Mouse (Mus musculus) cerebellum, adult 2 months (tissue): ENCODE results near the gene Hes7. TPM values are rescaled to one million over a fixed set of nuclear protein-coding genes. Genes with fewer than 3 reads are reported as not detected.
A peak's percentile ranks its signal among the peaks of the same experiment; 100 is the strongest.

Experiments
- DNase-seq, 2 experiments: peaks; one replicate each; pipeline ENCODE4 v3.0.0; 2021
- H3K27ac ChIP-seq: fragments of 200-500 bp; 2 replicates; pipeline ENCODE4 v1.5.1; 2012; ENCODE audit warnings: low read length, control low read depth, inconsistent platforms; ENCODE audit not compliant: insufficient read depth
- H3K27me3 ChIP-seq: fragments of 200-500 bp; 2 replicates; pipeline ENCODE4 v1.6.1; 2012; ENCODE audit warnings: inconsistent platforms, mild to moderate bottlenecking, low read length, moderate library complexity; ENCODE audit not compliant: control insufficient read depth, insufficient read depth
- H3K4me1 ChIP-seq: fragments of 200-500 bp; 2 replicates; pipeline ENCODE4 v1.6.1; 2011; ENCODE audit warnings: low read length; ENCODE audit not compliant: control insufficient read depth, insufficient read depth
- H3K4me3 ChIP-seq: fragments of 200-500 bp; replicated peaks from 2 replicates; pipeline ENCODE3; 2011; ENCODE audit warnings: mild to moderate bottlenecking, low read depth, low read length, control low read depth; ENCODE audit not compliant: insufficient read depth
- CTCF ChIP-seq: fragments of 200-500 bp; IDR thresholded peaks from 2 replicates; pipeline ENCODE4 v1.5.1; 2011; ENCODE audit warnings: low read depth, mild to moderate bottlenecking, control low read depth, low read length, moderate library complexity, borderline replicate concordance; ENCODE audit not compliant: insufficient read depth
- POLR2A ChIP-seq: fragments of 200-500 bp; IDR thresholded peaks from 2 replicates; pipeline ENCODE4 v1.6.1; 2011; ENCODE audit warnings: low read length, control low read depth, borderline replicate concordance; ENCODE audit not compliant: insufficient read depth
- WGBS: fragments of 180-500 bp; shearing (Covaris S2); methylation state at CpG from one replicate; pipeline ENCODE4 v1.1.7; 2018; 5-methylcytosine and 5-hydroxymethylcytosine counted together
- polyA plus RNA-seq: library from polyadenylated mRNA; depleted of rRNA; stranded (reverse); fragments of >200 nt; gene quantifications from 2 replicates; pipeline ENCODE4 v1.2.3, GENCODE M21; 2012

The Hes7 gene
- polyA plus RNA-seq, 1 experiment: 0.44 TPM

DNA sequence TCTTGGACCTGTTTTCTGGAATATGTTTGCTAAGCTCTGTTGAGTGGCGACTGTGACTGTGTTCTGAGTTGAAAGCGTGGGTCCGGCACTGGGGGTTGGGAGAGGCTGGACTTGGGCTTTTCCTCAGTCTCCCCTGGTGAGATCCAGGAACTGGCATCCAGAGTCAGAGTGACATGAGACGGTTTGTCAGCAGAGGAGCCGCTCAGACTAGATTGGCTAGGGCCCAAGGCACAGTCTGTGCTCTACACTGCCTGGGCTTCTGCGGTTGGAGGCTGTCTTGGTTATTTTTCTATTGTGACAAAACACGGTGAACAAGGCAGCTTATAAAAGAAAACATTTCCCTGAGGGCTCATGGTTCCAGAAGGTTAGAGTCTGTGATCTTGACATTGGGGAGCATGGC, 27.3 kb downstream of the Hes7 start:
- H3K4me3 ChIP-seq: no peak overlapping the region
- H3K27me3 ChIP-seq: no peaks in the 10 kb centered on the region
- peak in 1 of 2 experiments; percentile 27 for DNase-seq
- 22% methylated on average over 7 of the region's 7 CpGs for WGBS
- H3K27ac ChIP-seq: no peak overlapping the region
- H3K4me1 ChIP-seq: peaks cover 20% of the 10 kb centered on the region
- TF ChIP-seq POLR2A (no peak), CTCF (no peak)

DNA sequence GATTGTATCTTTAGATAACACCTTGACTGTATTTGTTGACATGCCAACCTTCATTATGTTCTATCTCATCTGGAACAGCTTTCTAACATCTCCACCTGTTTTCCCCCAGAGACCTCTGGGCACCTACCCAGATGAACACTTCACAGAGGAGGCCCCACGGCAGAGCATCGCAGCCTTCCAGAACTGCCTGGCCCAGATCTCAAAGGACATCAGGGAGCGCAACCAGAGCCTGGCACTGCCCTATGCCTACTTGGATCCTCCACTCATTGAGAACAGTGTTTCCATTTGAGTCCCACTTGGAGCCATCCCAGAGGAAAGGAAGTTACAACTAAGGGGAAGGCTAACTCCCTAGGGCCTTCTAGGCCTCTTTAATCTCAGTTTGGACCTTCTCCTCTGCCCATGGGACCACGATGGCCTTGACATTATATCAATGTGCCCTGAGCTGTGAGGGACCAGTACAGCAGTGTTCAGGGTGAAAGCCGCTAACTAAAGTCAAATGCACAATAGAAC, 28.3 kb downstream of the Hes7 start:
- Histone ChIP-seq H3K4me3 (no peak overlapping the region), H3K27me3 (no peaks in the 10 kb centered on the region), H3K27ac (no peak overlapping the region), H3K4me1 (peaks cover 20% of the 10 kb centered on the region)
- WGBS: 46% methylated on average over 5 of the region's 5 CpGs
- DNase-seq: peak in 1 of 2 experiments; percentile 44
- TF ChIP-seq CTCF (no peak), POLR2A (no peak)

DNA sequence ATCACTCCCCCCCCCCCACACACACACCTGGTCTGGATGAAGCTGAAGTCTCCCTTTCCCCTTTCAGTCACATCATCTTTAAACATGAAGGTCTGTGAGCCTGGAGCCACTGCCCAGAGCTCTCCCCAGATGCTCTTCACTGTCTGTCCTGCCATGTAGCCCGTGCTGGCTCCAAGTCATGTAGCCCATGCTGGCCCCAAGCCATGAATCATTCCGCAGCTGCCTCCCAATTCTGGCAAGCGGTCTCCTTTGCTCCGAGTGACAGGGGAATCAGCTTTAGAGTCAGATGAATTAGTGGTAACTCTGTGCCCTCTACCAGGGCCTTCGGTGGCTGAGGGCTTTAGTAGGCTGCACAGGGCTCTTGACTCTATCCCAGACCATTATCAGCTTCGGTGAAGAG, 29.5 kb downstream of the Hes7 start:
- H3K4me1 ChIP-seq: peaks cover 20% of the 10 kb centered on the region
- no peak for TF ChIP-seq CTCF
- no peak for TF ChIP-seq POLR2A
- DNase-seq: peak in 1 of 2 experiments; percentile 28
- H3K27me3 ChIP-seq: no peaks in the 10 kb centered on the region
- H3K4me3 ChIP-seq: no peak overlapping the region
- 30% methylated on average over 6 of the region's 6 CpGs for WGBS
- no peak overlapping the region for H3K27ac ChIP-seq

DNA sequence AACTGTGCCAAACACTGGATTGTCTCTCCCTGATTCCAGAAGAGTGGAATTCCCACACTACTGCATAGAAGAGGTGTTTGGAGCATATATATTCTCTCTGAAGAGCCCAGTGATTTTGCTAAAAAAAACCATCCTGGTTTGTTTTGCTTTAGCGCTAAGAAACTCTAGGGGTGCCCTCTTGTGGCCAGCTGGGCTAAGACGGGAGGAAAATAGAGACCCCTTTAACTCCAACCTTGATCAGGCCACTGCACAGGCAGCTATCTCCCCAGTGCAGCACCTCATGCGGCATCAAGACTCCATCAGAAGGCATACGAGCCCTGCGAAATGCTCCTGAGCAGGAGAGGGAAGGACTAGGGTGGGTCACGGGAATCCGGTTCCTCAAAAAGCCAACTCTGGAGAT, 30.2 kb downstream of the Hes7 start:
- Histone ChIP-seq H3K4me1 (peaks cover 20% of the 10 kb centered on the region), H3K27me3 (no peaks in the 10 kb centered on the region), H3K4me3 (peak overlapping the region; percentile 50), H3K27ac (no peak overlapping the region)
- 6% methylated on average over 7 of the region's 7 CpGs for WGBS
- DNase-seq: peak; percentile 74 to 81
- TF ChIP-seq CTCF (peak; percentile 69), POLR2A (no peak)

DNA sequence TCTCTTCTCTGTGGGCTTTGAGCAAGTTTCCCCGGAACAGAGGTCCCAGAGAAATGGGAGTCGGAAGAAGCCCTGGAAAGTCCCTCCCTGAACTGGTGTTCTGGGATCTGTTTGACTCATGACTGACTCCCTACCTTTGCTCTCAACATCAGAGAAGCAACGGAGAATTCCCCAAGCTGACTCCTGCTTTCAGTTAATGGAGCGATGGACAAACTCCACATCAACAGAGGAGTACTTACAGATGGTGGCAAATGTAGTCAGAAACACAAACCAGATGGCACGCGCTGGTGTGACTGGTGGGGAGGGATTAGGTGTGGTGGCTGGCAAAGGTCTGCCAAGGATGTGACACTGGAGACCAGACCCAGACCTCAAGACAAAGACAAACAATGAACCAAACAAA, 30.8 kb downstream of the Hes7 start:
- H3K27me3 ChIP-seq: no peaks in the 10 kb centered on the region
- TF ChIP-seq POLR2A (no peak), CTCF (no peak)
- H3K4me3 ChIP-seq: peak overlapping the region; percentile 50
- no peak for DNase-seq
- 44% methylated on average over 6 of the region's 6 CpGs for WGBS
- H3K27ac ChIP-seq: no peak overlapping the region
- H3K4me1 ChIP-seq: peaks cover 20% of the 10 kb centered on the region

DNA sequence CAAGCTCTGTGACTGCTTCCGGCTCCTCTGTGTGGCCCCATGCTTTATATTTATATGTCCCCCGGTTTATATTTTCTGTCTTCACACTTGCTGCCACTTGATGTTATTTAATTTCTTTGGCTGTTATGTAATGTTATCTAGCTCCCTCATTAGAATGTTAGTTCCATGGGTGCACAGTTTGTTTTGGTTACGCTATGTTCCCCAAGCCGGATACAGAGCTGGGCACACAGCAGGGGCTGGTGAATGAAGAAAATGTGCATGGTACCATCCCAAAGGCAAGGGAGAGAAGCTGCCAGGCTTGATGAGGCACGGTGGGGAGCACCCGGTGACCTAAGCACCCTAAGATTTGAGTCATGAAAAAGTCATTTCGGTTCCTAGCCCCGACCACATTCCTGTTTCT, 33.6 kb downstream of the Hes7 start:
- H3K4me1 ChIP-seq: peaks cover 9% of the 10 kb centered on the region; the same call in 1 of the 2 replicates
- no peak overlapping the region for H3K27ac ChIP-seq
- WGBS: 77% methylated on average over 8 of the region's 8 CpGs
- H3K27me3 ChIP-seq: no peaks in the 10 kb centered on the region
- H3K4me3 ChIP-seq: no peak overlapping the region
- TF ChIP-seq CTCF: no peak
- DNase-seq: no peak

DNA sequence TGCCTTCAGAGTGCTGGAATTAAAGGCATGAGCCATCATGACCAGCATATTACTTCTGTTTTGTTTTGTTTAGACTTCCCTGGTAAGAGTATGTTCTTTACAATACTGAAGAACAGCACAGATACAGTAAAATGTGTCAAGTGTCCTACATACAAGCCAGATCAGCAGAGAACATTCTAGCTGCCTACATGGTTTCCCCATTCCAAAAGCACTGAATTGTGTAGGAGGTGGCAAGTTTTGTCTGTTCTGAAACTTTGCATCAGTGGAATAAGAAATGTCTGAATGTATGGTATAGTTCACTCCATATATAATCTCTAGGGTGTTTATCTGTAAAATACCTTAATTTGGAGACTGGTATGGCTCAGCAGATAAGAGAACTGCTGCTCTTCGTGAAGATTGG, 35.1 kb downstream of the Hes7 start:
- no peak for DNase-seq
- Histone ChIP-seq H3K4me1 (peaks cover 3% of the 10 kb centered on the region; the same call in 1 of the 2 replicates), H3K4me3 (no peak overlapping the region), H3K27me3 (no peaks in the 10 kb centered on the region), H3K27ac (no peak overlapping the region)
- TF ChIP-seq CTCF (no peak), POLR2A (no peak)
- 79% methylated on average over 1 of the region's 1 CpGs for WGBS

DNA sequence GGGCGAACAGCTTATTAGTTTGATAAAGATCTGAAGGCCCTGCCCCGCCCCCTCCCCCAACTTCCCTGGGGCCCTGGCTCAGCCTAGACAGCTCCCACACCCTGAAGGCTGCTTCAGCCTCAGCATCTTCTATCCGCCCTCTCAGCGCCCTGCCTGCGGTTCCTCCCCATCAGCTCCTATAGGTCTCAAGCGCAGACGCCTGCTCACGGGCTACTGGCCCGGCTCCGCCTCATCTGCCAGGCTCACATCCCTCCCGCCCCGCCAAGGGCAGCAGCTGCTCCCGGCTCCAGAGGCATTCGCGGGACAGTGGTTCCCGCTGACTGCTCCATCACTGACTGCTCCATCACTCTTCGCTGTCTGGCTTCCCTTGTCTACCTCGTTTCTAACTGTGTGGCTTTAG, 36.6 kb downstream of the Hes7 start, which contains the start of gene Alox12b:
Gene Alox12b, plus strand, starts transcription at position 190 of the 400 bp plus-strand sequence.
- no peak within 1 kb of the TSS for H3K4me3 ChIP-seq

More for the DNA sequence above, 36.6 kb downstream of the Hes7 start, which contains the start of gene Alox12b:
- no peak for DNase-seq
- no peak for TF ChIP-seq CTCF
- no peak for TF ChIP-seq POLR2A
- no peaks in the 10 kb centered on the region for H3K4me1 ChIP-seq
- WGBS: 3% methylated on average over 18 of the region's 18 CpGs
- no peak within 1 kb of the TSS for H3K27ac ChIP-seq
- no peaks in the 10 kb centered on the region for H3K27me3 ChIP-seq
